Mouse (Mus musculus) layer of hippocampus, postnatal 14 days (tissue): ENCODE measurements at regions not wholly inside any gene's neighbourhood (a gene's known extent, or its start where the extent isn't known, plus 50 kb on each side); places are given as distances from the start of the nearest gene placed in this dataset.

Experiments
- DNase-seq, 2 experiments: peaks; one replicate each; pipeline ENCODE4 v3.0.0; 2021 to 2022; ENCODE audit warnings: low spot score in 2 of 2, mixed read lengths in 1 of 2

GRCm38 (mm10) chr12:16191803-16192389 is 375.2 kb upstream of the Trib2 start:
- DNase-seq: no peak

GRCm38 (mm10) chr12:16190706-16191105 is 374.0 kb upstream of the Trib2 start:
- no peak for DNase-seq

GRCm38 (mm10) chr12:16189441-16189840 is 372.7 kb upstream of the Trib2 start:
- DNase-seq: no peak

DNA sequence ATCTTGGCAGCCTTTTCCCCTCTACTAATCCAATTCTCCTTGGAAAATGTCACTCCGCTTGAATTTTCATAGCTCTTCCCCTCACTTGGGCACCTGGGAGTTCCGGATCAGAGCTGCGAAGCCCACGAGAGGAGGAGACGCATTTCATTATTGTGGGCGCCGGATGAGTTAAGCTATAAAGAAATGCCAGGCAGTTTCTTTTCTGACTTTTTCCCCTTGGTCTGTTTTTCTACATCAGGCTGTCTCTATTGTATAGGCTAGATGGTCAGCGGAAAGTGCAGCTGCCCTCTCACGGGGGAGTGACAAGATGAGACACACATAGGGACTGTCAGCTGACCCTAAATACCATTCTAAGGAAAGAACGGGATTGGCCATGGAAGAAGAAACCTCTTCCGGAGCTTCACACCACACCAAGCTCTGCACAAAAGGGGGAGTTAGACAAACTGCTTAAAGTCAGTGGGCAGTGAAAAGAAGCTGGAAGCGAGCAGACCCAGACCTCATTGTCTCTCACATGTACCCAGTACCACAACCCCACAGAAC is 369.3 kb upstream of the Trib2 start:
- DNase-seq: no peak

GRCm38 (mm10) chr12:16185431-16185923 is 368.8 kb upstream of the Trib2 start:
- no peak for DNase-seq

DNA sequence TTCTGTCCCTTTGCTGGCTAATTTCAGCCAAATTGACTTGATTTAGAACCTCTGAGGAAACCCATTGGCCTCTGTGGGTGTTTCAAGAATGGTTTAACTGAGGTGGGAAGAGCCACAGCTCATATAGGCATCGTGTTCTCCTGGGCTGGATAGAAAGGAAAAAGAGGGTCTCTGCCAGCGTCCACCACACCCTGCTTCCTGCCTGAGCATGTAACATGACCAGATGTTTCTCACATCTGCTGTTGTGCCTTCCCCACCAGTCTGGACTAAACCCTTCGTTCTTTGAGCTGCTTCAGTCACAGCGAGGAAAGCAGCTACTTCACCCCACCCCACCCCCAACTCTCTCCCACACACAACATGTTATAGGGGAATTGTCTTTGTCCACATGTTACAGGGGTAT is 366.3 kb upstream of the Trib2 start:
- DNase-seq: no peak

DNA sequence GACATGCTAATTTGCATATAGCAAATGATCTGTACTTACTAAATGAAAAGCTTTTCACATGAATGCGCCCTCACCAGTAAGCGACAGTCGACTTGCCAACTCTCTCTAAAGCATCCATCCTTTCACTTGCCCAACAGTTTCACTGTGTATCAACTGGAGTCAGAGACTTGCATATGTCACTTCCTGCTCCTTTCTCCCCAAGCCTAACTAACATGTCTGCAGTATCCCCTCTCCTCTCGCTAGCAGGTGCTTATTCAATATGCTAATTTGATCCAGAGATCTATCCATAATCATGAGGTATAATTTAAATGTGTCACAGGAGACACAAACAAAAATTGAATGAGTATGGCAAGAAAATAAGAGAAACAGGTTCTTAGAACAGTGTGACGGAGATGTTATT is 364.9 kb upstream of the Trib2 start:
- no peak for DNase-seq

GRCm38 (mm10) chr12:16179897-16180296 is 363.2 kb upstream of the Trib2 start:
- DNase-seq: no peak

DNA sequence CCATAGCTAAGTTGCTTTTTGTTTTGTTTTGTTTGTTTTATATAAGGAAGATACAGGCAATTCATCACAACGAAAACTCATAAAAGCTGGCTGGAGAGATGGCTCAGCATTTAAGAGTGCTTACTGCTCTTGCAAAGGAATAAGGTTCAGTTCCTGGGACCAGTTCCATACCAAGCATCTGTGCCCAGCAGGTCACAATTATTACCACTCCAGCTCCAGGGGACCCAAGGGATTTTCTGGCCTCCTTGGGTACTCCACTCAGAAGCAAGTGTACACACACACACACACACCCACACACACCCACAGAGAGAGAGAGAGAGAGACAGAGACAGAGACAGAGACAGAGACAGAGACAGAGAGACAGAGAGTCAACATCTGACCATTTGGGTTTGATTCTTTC is 359.6 kb upstream of the Trib2 start:
- DNase-seq: no peak

- DNase-seq: no peak
Observed at GRCm38 (mm10) chr12:16172176-16172575, 355.5 kb upstream of the Trib2 start.

GRCm38 (mm10) chr12:16171636-16172035 is 354.9 kb upstream of the Trib2 start:
- DNase-seq: no peak

DNA sequence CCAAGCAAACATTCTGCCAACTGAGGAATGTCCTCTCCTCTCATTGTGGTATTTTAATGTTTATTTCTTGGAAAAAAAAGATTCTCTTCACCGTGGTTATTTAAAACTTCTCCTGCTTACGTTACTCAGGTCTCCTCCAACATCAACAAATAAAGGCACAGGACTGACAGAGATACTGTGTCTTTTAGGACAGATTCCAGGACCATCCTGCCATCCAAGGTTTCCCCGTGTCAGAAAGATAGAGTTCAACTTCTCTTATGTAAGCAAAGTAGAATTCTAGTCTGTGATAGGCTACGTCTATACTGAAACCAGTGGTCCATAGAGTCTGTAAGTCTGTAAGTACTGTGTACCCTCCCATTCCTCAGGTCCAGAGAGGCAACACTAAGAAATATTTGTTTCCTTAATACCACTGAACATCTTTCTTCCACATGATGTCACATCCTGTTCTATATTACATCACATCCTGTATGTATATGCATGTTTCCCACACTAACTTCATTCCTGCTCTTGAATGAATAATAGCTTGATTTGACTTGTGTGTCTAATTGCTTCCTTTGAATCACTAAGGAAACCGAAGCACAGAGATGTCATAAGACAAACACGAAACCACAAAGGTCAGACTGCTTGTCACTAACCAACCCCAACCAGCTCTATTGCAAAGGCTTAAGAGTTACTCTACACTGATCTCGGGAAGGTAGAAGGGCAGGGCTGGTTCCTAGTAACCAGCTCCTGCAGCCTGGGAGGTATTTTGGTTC is 353.2 kb upstream of the Trib2 start:
- DNase-seq: no peak

DNA sequence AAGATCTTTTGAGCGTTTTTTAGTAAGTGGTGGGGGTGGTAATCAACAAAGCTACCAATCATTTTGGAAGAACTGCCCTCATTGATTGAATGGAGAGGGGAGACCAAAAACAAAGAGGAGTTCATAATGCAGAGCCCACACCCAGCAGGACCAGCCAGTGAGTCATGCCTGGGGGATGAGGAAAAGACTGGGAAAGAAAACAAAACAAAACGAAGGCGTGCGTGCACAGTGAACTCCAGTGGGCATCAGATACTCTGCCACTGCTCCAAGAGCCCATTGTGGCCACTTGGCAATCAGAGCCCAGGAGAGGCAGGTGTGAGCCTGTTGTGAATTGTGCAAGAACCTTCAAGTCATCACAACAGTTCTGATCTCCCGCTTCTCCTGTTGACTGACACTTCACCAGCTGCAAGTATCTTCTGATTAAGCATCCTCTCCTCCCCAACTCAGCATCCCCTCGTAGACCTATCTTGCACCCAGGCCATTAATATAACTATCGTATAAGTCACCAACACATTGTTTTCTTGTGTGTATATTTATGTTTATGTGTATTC is 351.1 kb upstream of the Trib2 start:
- no peak for DNase-seq

DNA sequence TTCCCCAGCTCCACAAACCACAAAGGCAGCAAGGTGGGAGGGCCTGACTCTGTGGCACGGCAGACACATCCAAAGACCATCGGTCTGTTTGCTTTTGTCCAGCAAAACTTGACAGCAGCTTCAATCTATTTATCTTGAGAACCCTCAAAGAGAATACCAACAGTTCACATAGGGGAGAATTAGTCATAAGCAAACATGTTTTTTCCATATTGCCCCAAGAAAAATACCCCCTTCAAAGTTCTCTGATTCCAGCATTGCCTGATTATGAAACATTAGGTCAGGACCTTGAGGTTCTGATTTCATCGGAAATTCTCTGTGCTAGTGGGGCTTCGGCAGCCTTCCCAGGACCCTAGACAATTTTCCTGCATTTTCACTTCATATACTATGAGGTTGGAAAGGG is 348.4 kb upstream of the Trib2 start:
- no peak for DNase-seq

DNA sequence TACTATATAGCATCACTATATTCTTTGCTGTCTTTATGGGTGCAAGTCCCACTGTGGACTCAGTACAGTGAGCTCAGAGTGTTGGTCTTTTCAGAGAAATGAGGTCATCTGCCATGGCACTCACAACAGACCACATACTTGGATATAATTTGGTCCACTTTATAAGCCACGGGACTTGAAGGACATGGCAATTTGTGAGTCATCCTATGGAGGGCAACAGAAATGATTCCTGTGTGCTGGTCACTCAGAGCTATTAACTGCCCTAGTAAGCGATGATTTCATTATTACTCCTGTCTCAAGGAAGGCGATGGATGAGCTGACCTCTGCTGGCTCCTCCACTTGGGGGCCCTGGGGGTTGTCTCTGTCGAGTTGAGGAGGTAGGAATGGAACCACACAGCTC is 345.2 kb upstream of the Trib2 start:
- no peak for DNase-seq

- no peak for DNase-seq
Observed at GRCm38 (mm10) chr12:16157896-16158295, 341.2 kb upstream of the Trib2 start.

DNA sequence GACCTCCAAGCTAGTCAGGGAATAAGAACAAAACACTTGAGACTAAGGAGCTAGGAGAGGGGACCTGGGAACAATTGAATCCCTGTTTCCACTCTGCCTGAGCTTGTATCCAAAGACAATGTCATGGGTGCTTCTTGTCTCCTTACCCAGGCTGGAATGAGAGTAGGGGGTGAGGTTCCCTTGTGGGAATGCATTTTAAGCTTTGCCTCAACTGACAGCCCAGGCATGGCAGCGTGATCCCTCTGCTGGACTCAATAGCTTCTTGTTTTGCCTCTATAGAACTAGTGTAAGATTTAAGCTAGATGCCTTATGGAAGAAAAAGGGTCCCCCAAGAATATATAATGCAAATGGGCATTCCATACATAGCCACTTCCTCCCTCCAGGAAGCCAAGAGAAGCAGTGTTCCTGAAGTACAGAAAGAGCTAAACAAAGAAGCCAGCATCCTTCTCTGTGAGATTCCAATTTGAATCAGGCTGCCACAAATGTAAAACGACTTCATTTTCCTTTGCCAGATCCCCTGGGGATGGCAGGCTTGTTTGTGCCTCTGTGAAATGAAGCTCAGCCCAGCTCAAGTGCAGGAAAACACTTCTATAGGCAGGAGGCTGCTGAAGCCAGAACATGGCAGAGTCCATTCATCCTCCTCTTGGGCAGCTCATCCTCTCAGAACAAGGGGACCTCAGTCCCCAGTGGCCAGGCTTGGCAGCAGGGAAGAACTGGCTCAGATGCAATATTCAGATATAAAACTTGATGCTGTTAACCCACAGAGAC is 339.3 kb upstream of the Trib2 start:
- peak; percentile 28 to 54 for DNase-seq

GRCm38 (mm10) chr12:16154256-16154655 is 337.5 kb upstream of the Trib2 start:
- no peak for DNase-seq

DNA sequence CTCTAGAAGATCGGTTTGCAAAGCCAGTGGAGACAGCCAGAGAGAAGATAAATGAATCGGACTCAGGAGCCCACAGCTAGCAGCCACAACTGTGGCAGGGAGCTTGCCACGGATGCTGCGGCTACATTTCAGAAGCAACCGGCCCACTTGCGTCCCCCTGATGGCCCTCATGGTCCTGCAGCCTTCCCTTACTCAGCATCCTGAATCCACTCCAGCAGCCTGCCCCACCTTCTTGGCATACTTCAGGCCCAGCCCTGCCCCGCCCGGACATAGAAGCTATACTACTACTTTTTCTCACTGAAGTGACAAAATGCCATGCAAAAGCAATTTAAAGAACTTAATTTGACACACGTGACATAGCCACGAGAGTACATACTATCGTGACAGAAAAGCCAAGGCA is 335.4 kb upstream of the Trib2 start:
- no peak for DNase-seq

DNA sequence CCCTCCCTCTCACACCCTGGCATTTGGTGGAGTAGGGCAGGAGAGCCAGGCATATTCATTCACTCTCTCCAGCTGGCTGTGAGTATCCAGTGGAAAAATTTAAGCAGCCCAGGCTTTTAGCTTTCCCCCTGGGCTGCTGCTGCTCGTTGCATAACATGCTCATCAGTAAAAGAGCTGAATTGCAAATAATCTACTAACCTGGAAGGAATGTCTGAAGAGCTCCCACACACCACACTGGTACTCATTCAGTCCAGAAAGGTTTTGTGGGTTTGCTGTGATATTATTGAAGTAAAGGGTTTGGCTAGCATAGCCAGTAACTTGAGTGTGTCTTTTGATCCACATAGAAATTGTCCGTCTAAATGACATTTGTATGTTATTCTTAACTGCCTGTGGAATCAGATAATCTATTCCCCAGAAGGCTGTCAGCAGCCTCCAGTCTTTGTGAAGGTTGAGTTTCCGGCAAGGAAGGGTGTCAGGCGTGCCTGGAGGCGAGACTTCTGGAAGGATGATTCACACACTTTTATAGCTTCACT is 334.5 kb upstream of the Trib2 start:
- peak; percentile 29 to 54 for DNase-seq

- no peak for DNase-seq
Observed at GRCm38 (mm10) chr12:16146919-16147318, 330.2 kb upstream of the Trib2 start.
